Mouse (Mus musculus) liver, embryonic 14.5 days (tissue): ENCODE data around the gene Anks4b. TPM values are rescaled to one million over a fixed set of nuclear protein-coding genes. Genes with fewer than 3 reads are reported as not detected.

Experiments
- ATAC-seq: fragments of 200-750 bp; cut with Nextera tagmentation; 2 replicates; pipeline ENCODE4 v1.8.0; 2017; ENCODE audit warnings: moderate number of reproducible peaks, mild to moderate bottlenecking, moderate library complexity; ENCODE audit not compliant: insufficient read depth
- DNase-seq, 3 experiments: peaks; one replicate each; pipeline ENCODE4 v3.0.0-alpha.2; 2012 to 2013; ENCODE audit warnings: low read depth in 3 of 3, low spot score in 3 of 3
- H3K27ac ChIP-seq: fragments of 300-500 bp; sonication (generic); 2 replicates; pipeline ENCODE4 v1.5.1; 2014; ENCODE audit warnings: moderate library complexity, mild to moderate bottlenecking, control low read depth, inconsistent platforms
- H3K27me3 ChIP-seq: fragments of 300-500 bp; sonication (generic); 2 replicates; pipeline ENCODE4 v1.6.1; 2014; ENCODE audit warnings: mild to moderate bottlenecking, low read length, moderate library complexity; ENCODE audit not compliant: control insufficient read depth, insufficient read depth
- H3K36me3 ChIP-seq: fragments of 300-500 bp; sonication (generic); replicated peaks from 2 replicates; pipeline ENCODE4 v1.6.1; 2014; ENCODE audit warnings: low read depth; ENCODE audit not compliant: control insufficient read depth, insufficient read depth
- H3K4me1 ChIP-seq, 2 experiments: fragments of 200-500 bp in 1 of 2; fragments of 300-500 bp in 1 of 2; sonication (generic) in 1 of 2; replicated peaks; 2 replicates each; pipeline ENCODE4 v1.6.1; 2012 to 2014; ENCODE audit warnings: antibody characterized with exemption in 1 of 2, inconsistent platforms in 1 of 2, low read length in 1 of 2; ENCODE audit not compliant: control insufficient read depth in 2 of 2, insufficient read depth in 2 of 2
- H3K4me2 ChIP-seq: fragments of 300-500 bp; sonication (generic); 2 replicates; pipeline ENCODE4 v1.6.1; 2014; ENCODE audit warnings: low read depth, mild to moderate bottlenecking, control low read depth, moderate library complexity
- H3K4me3 ChIP-seq, 2 experiments: fragments of 200-500 bp in 1 of 2; fragments of 300-500 bp in 1 of 2; sonication (generic) in 1 of 2; 2 replicates each; pipeline ENCODE4 v1.5.1; 2012 to 2014; ENCODE audit warnings: low read depth in 2 of 2, low read length in 2 of 2, mild to moderate bottlenecking in 2 of 2, control low read depth in 1 of 2, inconsistent platforms in 1 of 2, moderate library complexity in 1 of 2; ENCODE audit not compliant: insufficient read depth in 1 of 2
- H3K9ac ChIP-seq: fragments of 300-500 bp; sonication (generic); replicated peaks from 2 replicates; pipeline ENCODE4 v1.6.1; 2014; ENCODE audit warnings: mild to moderate bottlenecking, control low read depth, moderate library complexity
- H3K9me3 ChIP-seq: fragments of 300-500 bp; sonication (generic); 2 replicates; pipeline ENCODE4 v1.6.1; 2016; ENCODE audit warnings: low read length, mixed read lengths; ENCODE audit not compliant: control insufficient read depth
- CTCF ChIP-seq: IDR thresholded peaks from 2 replicates; pipeline ENCODE4 v1.5.1; 2016; ENCODE audit warnings: antibody characterized with exemption, low read depth, control low read depth
- EP300 ChIP-seq: IDR thresholded peaks from 2 replicates; pipeline ENCODE4 v1.6.1; 2016; ENCODE audit warnings: antibody characterized with exemption, low read depth
- WGBS: fragments of 180-500 bp; shearing (Covaris S2); extraction: QIAGEN DNeasy Blood & Tissue Kit; methylation state at CpG from one replicate; pipeline ENCODE4 v1.1.7; 2014; ENCODE audit not compliant: insufficient replicate concordance; 5-methylcytosine and 5-hydroxymethylcytosine counted together
- polyA plus RNA-seq, 2 experiments: library from polyadenylated mRNA; depleted of rRNA in 1 of 2; stranded (reverse) in 1 of 2; unstranded in 1 of 2; fragments of >200 nt; fragmentation: Nextera tagmentation in 1 of 2; extraction: Ambion mirVana in 1 of 2; gene quantifications; 2 replicates each; pipeline versions ENCODE4 v1.2.1 to v1.2.3; 2012 to 2014

Gene Anks4b
- polyA plus RNA-seq (2012; rRNA removed) (2.4 and 3.2 TPM in 2 replicates), polyA plus RNA-seq (2014; fragmentation: Nextera tagmentation; extraction: Ambion mirVana) (0.95 and 1.3 TPM in 2 replicates)

- DNase-seq (peak in 1 of 3 experiments; percentile 13), ATAC-seq (peak; percentile 70)
- H3K4me2 ChIP-seq, result peak within 1 kb of the TSS; percentile 23; the same call in 1 of the 2 replicates
- H3K9me3 ChIP-seq, result no peaks in the 10 kb centered on the region
- TF ChIP-seq CTCF (no peak), EP300 (no peak)
- H3K9ac ChIP-seq, result no peak within 1 kb of the TSS
- H3K4me3 ChIP-seq, result peak within 1 kb of the TSS; percentile 46 to 49
- 60% methylated on average over 10 of the region's 10 CpGs for WGBS
- H3K27ac ChIP-seq, result no peak within 1 kb of the TSS
- no peaks in the 10 kb centered on the region for H3K4me1 ChIP-seq
- no peaks in the 10 kb centered on the region for H3K36me3 ChIP-seq
- no peaks in the 10 kb centered on the region for H3K27me3 ChIP-seq
Observed at GRCm38 (mm10) chr7:120173603-120174244, at the start of gene Anks4b. Gene Anks4b, plus strand, starts transcription at chr7:120173858.

GRCm38 (mm10) chr7:120124844-120125243 is 48.8 kb upstream of the Anks4b start:
- Histone ChIP-seq H3K36me3 (no peaks in the 10 kb centered on the region), H3K9me3 (no peaks in the 10 kb centered on the region), H3K27me3 (no peaks in the 10 kb centered on the region), H3K4me3 (no peak overlapping the region), H3K27ac (no peak overlapping the region), H3K4me1 (no peaks in the 10 kb centered on the region), H3K4me2 (no peak overlapping the region), H3K9ac (no peak overlapping the region)
- peak in 1 of 3 experiments; percentile 17 for DNase-seq
- ATAC-seq, result peak; percentile 50
- TF ChIP-seq CTCF (peak; percentile 75), EP300 (no peak)
- WGBS, result 2% methylated on average over 3 of the region's 3 CpGs

- WGBS, result 34% methylated on average over 5 of the region's 5 CpGs
- DNase-seq, result no peak
- H3K9me3 ChIP-seq, result no peaks in the 10 kb centered on the region
Observed at GRCm38 (mm10) chr7:120126976-120127685, 46.5 kb upstream of the Anks4b start.

GRCm38 (mm10) chr7:120127686-120128059 is 46.0 kb upstream of the Anks4b start:
- H3K27ac ChIP-seq, result no peak overlapping the region
- WGBS, result 50% methylated on average over 4 of the region's 4 CpGs
- TF ChIP-seq EP300 (no peak), CTCF (no peak)
- no peaks in the 10 kb centered on the region for H3K27me3 ChIP-seq
- DNase-seq (no peak), ATAC-seq (no peak)
- H3K9me3 ChIP-seq, result no peaks in the 10 kb centered on the region
- H3K4me1 ChIP-seq, result no peaks in the 10 kb centered on the region
- no peaks in the 10 kb centered on the region for H3K36me3 ChIP-seq
- no peak overlapping the region for H3K9ac ChIP-seq
- H3K4me3 ChIP-seq, result no peak overlapping the region
- H3K4me2 ChIP-seq, result no peak overlapping the region

More at GRCm38 (mm10) chr7:120126976-120127685, 46.5 kb upstream of the Anks4b start:
- H3K4me3 ChIP-seq, result no peak overlapping the region
- TF ChIP-seq CTCF (no peak), EP300 (no peak)
- no peak overlapping the region for H3K9ac ChIP-seq
- no peak overlapping the region for H3K27ac ChIP-seq
- H3K4me2 ChIP-seq, result no peak overlapping the region
- no peak for ATAC-seq
- no peaks in the 10 kb centered on the region for H3K27me3 ChIP-seq
- no peaks in the 10 kb centered on the region for H3K4me1 ChIP-seq
- H3K36me3 ChIP-seq, result no peaks in the 10 kb centered on the region

DNA sequence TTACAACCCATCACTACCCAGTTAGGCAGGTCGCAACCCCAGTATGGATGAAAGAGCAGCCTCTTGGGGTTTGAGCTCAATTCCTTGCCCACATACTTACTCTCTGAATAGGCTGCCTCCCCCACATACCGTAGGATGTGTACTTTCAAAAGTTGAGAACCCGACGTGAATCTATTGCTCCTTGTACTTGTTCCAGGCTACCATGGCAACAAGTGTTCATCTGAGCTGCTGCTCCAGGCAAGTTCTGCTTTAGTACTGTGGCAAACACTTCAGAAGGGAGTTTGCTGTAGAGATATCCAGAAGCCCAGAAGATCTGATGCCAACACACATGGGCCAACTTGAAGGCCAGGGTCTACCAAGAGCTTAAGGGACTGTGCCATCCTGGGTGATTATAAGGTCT is 44.7 kb upstream of the Anks4b start:
- WGBS, result 56% methylated on average over 4 of the region's 4 CpGs
- ATAC-seq, result no peak
- H3K4me3 ChIP-seq, result no peak overlapping the region
- no peak overlapping the region for H3K27ac ChIP-seq
- no peaks in the 10 kb centered on the region for H3K9me3 ChIP-seq
- no peaks in the 10 kb centered on the region for H3K4me1 ChIP-seq
- no peaks in the 10 kb centered on the region for H3K27me3 ChIP-seq
- no peak overlapping the region for H3K4me2 ChIP-seq
- no peak for DNase-seq
- TF ChIP-seq EP300 (no peak), CTCF (no peak)
- H3K9ac ChIP-seq, result no peak overlapping the region
- no peaks in the 10 kb centered on the region for H3K36me3 ChIP-seq
